Mouse (Mus musculus): ENCODE measurements at regions not wholly inside any gene's neighbourhood (a gene's known extent, or its start where the extent isn't known, plus 50 kb on each side); places are given as distances from the start of the nearest gene placed in this dataset.

- Histone ChIP-seq H3K4me1 (replicated peaks; ENCODE audit: control insufficient read depth, insufficient read depth, low read length) (no peaks in the 10 kb centered on the region), H3K27ac (ENCODE audit: low read depth, low read length) (no peak overlapping the region), H3K9me3 (ENCODE audit: control insufficient read depth) (no peaks in the 10 kb centered on the region), H3K36me3 (ENCODE audit: control insufficient read depth, insufficient read depth) (no peaks in the 10 kb centered on the region), H3K4me3 (ENCODE audit: low read depth, low read length) (no peak overlapping the region), H3K9ac (ENCODE audit: low read depth, low read length) (no peak overlapping the region), H3K4me2 (replicated peaks; ENCODE audit: low read depth) (no peak overlapping the region), H3K27me3 (replicated peaks; ENCODE audit: control insufficient read depth, insufficient read depth, low read length) (no peaks in the 10 kb centered on the region)
- no peak for ATAC-seq
- TF ChIP-seq CTCF (IDR thresholded peaks at IDR 0.05; ENCODE audit: low read depth) = no peak
- 78% methylated on average over 4 of the region's 4 CpGs for WGBS
These were observed 278.2 kb downstream of the Cbln4 start for GRCm38 (mm10) chr2:171765071-171765470.

GRCm38 (mm10) chr2:171753502-171753901 lies 289.8 kb downstream of the Cbln4 start:
- H3K27ac ChIP-seq (ENCODE audit: low read depth, low read length) = no peak overlapping the region
- H3K9ac ChIP-seq (ENCODE audit: low read depth, low read length) = no peak overlapping the region
- no peak for ATAC-seq
- TF ChIP-seq CTCF (IDR thresholded peaks at IDR 0.05; ENCODE audit: low read depth) = no peak
- 76% methylated on average over 9 of the region's 9 CpGs for WGBS
- H3K4me3 ChIP-seq (ENCODE audit: low read depth, low read length) = no peak overlapping the region
- no peaks in the 10 kb centered on the region for H3K36me3 ChIP-seq (ENCODE audit: control insufficient read depth, insufficient read depth)
- H3K9me3 ChIP-seq (ENCODE audit: control insufficient read depth) = no peaks in the 10 kb centered on the region
- H3K27me3 ChIP-seq (replicated peaks; ENCODE audit: control insufficient read depth, insufficient read depth, low read length) = no peaks in the 10 kb centered on the region
- no peaks in the 10 kb centered on the region for H3K4me1 ChIP-seq (replicated peaks; ENCODE audit: control insufficient read depth, insufficient read depth, low read length)
- H3K4me2 ChIP-seq (replicated peaks; ENCODE audit: low read depth) = no peak overlapping the region

- no peaks in the 10 kb centered on the region for H3K36me3 ChIP-seq (ENCODE audit: control insufficient read depth, insufficient read depth)
- no peaks in the 10 kb centered on the region for H3K4me1 ChIP-seq (replicated peaks; ENCODE audit: control insufficient read depth, insufficient read depth, low read length)
- H3K27me3 ChIP-seq (replicated peaks; ENCODE audit: control insufficient read depth, insufficient read depth, low read length) = no peaks in the 10 kb centered on the region
- WGBS = 48% methylated on average over 1 of the region's 1 CpGs
- TF ChIP-seq CTCF (IDR thresholded peaks at IDR 0.05; ENCODE audit: low read depth) = no peak
- no peak overlapping the region for H3K9ac ChIP-seq (ENCODE audit: low read depth, low read length)
- H3K9me3 ChIP-seq (ENCODE audit: control insufficient read depth) = no peaks in the 10 kb centered on the region
- no peak overlapping the region for H3K4me2 ChIP-seq (replicated peaks; ENCODE audit: low read depth)
- ATAC-seq = no peak
- H3K4me3 ChIP-seq (ENCODE audit: low read depth, low read length) = no peak overlapping the region
- no peak overlapping the region for H3K27ac ChIP-seq (ENCODE audit: low read depth, low read length)
These were observed 296.1 kb downstream of the Cbln4 start for GRCm38 (mm10) chr2:171747162-171747561.

- Histone ChIP-seq H3K4me1 (replicated peaks; ENCODE audit: control insufficient read depth, insufficient read depth, low read length) (no peaks in the 10 kb centered on the region), H3K4me3 (ENCODE audit: low read depth, low read length) (no peak overlapping the region), H3K9me3 (ENCODE audit: control insufficient read depth) (no peaks in the 10 kb centered on the region), H3K27ac (ENCODE audit: low read depth, low read length) (no peak overlapping the region), H3K36me3 (ENCODE audit: control insufficient read depth, insufficient read depth) (no peaks in the 10 kb centered on the region), H3K9ac (ENCODE audit: low read depth, low read length) (no peak overlapping the region), H3K27me3 (replicated peaks; ENCODE audit: control insufficient read depth, insufficient read depth, low read length) (0 out of 2 replicates have a peak, but pooled peaks cover 4% of the 10 kb centered on the region), H3K4me2 (replicated peaks; ENCODE audit: low read depth) (no peak overlapping the region)
- 17% methylated on average over 2 of the region's 2 CpGs for WGBS
- no peak for TF ChIP-seq CTCF (IDR thresholded peaks at IDR 0.05; ENCODE audit: low read depth)
- ATAC-seq = no peak
These were observed 300.2 kb downstream of the Cbln4 start for GRCm38 (mm10) chr2:171743111-171743510.

- Histone ChIP-seq H3K9ac (ENCODE audit: low read depth, low read length) (no peak overlapping the region), H3K9me3 (ENCODE audit: control insufficient read depth) (no peaks in the 10 kb centered on the region), H3K27me3 (replicated peaks; ENCODE audit: control insufficient read depth, insufficient read depth, low read length) (peaks cover 4% of the 10 kb centered on the region; the same call in 1 of the 2 replicates), H3K27ac (ENCODE audit: low read depth, low read length) (no peak overlapping the region), H3K4me1 (replicated peaks; ENCODE audit: control insufficient read depth, insufficient read depth, low read length) (no peaks in the 10 kb centered on the region), H3K4me2 (replicated peaks; ENCODE audit: low read depth) (no peak overlapping the region), H3K36me3 (ENCODE audit: control insufficient read depth, insufficient read depth) (no peaks in the 10 kb centered on the region), H3K4me3 (ENCODE audit: low read depth, low read length) (no peak overlapping the region)
- ATAC-seq = no peak
- TF ChIP-seq CTCF (IDR thresholded peaks at IDR 0.05; ENCODE audit: low read depth) = no peak
- 31% methylated on average over 11 of the region's 11 CpGs for WGBS
These were observed 300.6 kb downstream of the Cbln4 start for GRCm38 (mm10) chr2:171742706-171743105.

- Histone ChIP-seq H3K36me3 (ENCODE audit: control insufficient read depth, insufficient read depth) (no peaks in the 10 kb centered on the region), H3K9ac (ENCODE audit: low read depth, low read length) (no peak overlapping the region), H3K27me3 (replicated peaks; ENCODE audit: control insufficient read depth, insufficient read depth, low read length) (peaks cover 4% of the 10 kb centered on the region; the same call in 1 of the 2 replicates), H3K9me3 (ENCODE audit: control insufficient read depth) (no peaks in the 10 kb centered on the region), H3K4me3 (ENCODE audit: low read depth, low read length) (no peak overlapping the region), H3K4me1 (replicated peaks; ENCODE audit: control insufficient read depth, insufficient read depth, low read length) (no peaks in the 10 kb centered on the region; the same call in 1 of the 2 replicates), H3K4me2 (replicated peaks; ENCODE audit: low read depth) (no peak overlapping the region), H3K27ac (ENCODE audit: low read depth, low read length) (no peak overlapping the region)
- WGBS = 96% methylated on average over 8 of the region's 8 CpGs
- no peak for ATAC-seq
- TF ChIP-seq CTCF (IDR thresholded peaks at IDR 0.05; ENCODE audit: low read depth) = no peak
These were observed 305.5 kb downstream of the Cbln4 start for GRCm38 (mm10) chr2:171737761-171738160.

GRCm38 (mm10) chr2:171735061-171735490 lies 308.2 kb downstream of the Cbln4 start:
- Histone ChIP-seq H3K9me3 (ENCODE audit: control insufficient read depth) (no peaks in the 10 kb centered on the region), H3K27ac (ENCODE audit: low read depth, low read length) (no peak overlapping the region), H3K4me1 (replicated peaks; ENCODE audit: control insufficient read depth, insufficient read depth, low read length) (no peaks in the 10 kb centered on the region; the same call in 1 of the 2 replicates), H3K4me3 (ENCODE audit: low read depth, low read length) (no peak overlapping the region), H3K9ac (ENCODE audit: low read depth, low read length) (no peak overlapping the region), H3K36me3 (ENCODE audit: control insufficient read depth, insufficient read depth) (no peaks in the 10 kb centered on the region), H3K27me3 (replicated peaks; ENCODE audit: control insufficient read depth, insufficient read depth, low read length) (no peaks in the 10 kb centered on the region; the same call in none of the 2 replicates), H3K4me2 (replicated peaks; ENCODE audit: low read depth) (peak overlapping the region; percentile 35)
- 26% methylated on average over 14 of the region's 14 CpGs for WGBS
- TF ChIP-seq CTCF (IDR thresholded peaks at IDR 0.05; ENCODE audit: low read depth) = no peak
- ATAC-seq = peak; percentile 79

Data from intestine, postnatal 0 days (tissue).